Mouse (Mus musculus): ENCODE data around the gene Fndc9. TPM values are rescaled to one million over a fixed set of nuclear protein-coding genes. Genes with fewer than 3 reads are reported as not detected.

The Fndc9 gene
- polyA plus RNA-seq, 1 experiment from 2014 or later = 2.7 TPM

GRCm38 (mm10) chr11:46278140-46278539 is 42.8 kb downstream of the Fndc9 start:
- ATAC-seq = no peak
- 51% methylated on average over 5 of the region's 5 CpGs for WGBS
- no peak overlapping the region for H3K4me3 ChIP-seq (ENCODE audit: low read length)
- H3K9ac ChIP-seq (ENCODE audit: low read depth, low read length) = no peak overlapping the region
- H3K27ac ChIP-seq (ENCODE audit: low read depth, low read length) = no peak overlapping the region
- no peaks in the 10 kb centered on the region for H3K27me3 ChIP-seq (replicated peaks; ENCODE audit: control insufficient read depth, insufficient read depth, low read length)
- no peaks in the 10 kb centered on the region for H3K9me3 ChIP-seq (ENCODE audit: control insufficient read depth, low read length)
- no peak overlapping the region for H3K4me2 ChIP-seq (ENCODE audit: low read length)
- H3K36me3 ChIP-seq (ENCODE audit: control insufficient read depth, insufficient read depth, low read length) = peaks cover 58% of the 10 kb centered on the region
- no peaks in the 10 kb centered on the region for H3K4me1 ChIP-seq (ENCODE audit: control insufficient read depth, insufficient read depth, low read depth, low read length)

GRCm38 (mm10) chr11:46278709-46279108 is 43.4 kb downstream of the Fndc9 start:
- ATAC-seq = no peak
- WGBS = 81% methylated on average over 12 of the region's 12 CpGs

GRCm38 (mm10) chr11:46282612-46283011 is 47.3 kb downstream of the Fndc9 start:
- H3K27me3 ChIP-seq (replicated peaks; ENCODE audit: control insufficient read depth, insufficient read depth, low read length) = no peaks in the 10 kb centered on the region
- no peak for ATAC-seq
- H3K4me1 ChIP-seq (ENCODE audit: control insufficient read depth, insufficient read depth, low read depth, low read length) = no peaks in the 10 kb centered on the region
- H3K27ac ChIP-seq (ENCODE audit: low read depth, low read length) = no peak overlapping the region
- no peak overlapping the region for H3K4me2 ChIP-seq (ENCODE audit: low read length)
- 97% methylated on average over 5 of the region's 5 CpGs for WGBS
- H3K9ac ChIP-seq (ENCODE audit: low read depth, low read length) = no peak overlapping the region
- H3K4me3 ChIP-seq (ENCODE audit: low read length) = no peak overlapping the region
- H3K9me3 ChIP-seq (ENCODE audit: control insufficient read depth, low read length) = no peaks in the 10 kb centered on the region
- peaks cover 46% of the 10 kb centered on the region for H3K36me3 ChIP-seq (ENCODE audit: control insufficient read depth, insufficient read depth, low read length)

More at GRCm38 (mm10) chr11:46278709-46279108, 43.4 kb downstream of the Fndc9 start:
- Histone ChIP-seq H3K36me3 (ENCODE audit: control insufficient read depth, insufficient read depth, low read length) (peaks cover 59% of the 10 kb centered on the region), H3K27me3 (replicated peaks; ENCODE audit: control insufficient read depth, insufficient read depth, low read length) (no peaks in the 10 kb centered on the region), H3K4me3 (ENCODE audit: low read length) (no peak overlapping the region), H3K9me3 (ENCODE audit: control insufficient read depth, low read length) (no peaks in the 10 kb centered on the region), H3K27ac (ENCODE audit: low read depth, low read length) (no peak overlapping the region), H3K4me1 (ENCODE audit: control insufficient read depth, insufficient read depth, low read depth, low read length) (no peaks in the 10 kb centered on the region), H3K4me2 (ENCODE audit: low read length) (no peak overlapping the region), H3K9ac (ENCODE audit: low read depth, low read length) (no peak overlapping the region)

- no peak overlapping the region for H3K9ac ChIP-seq (ENCODE audit: low read depth, low read length)
- WGBS = 95% methylated on average over 6 of the region's 6 CpGs
These were observed 48.5 kb downstream of the Fndc9 start for GRCm38 (mm10) chr11:46283800-46284199.

GRCm38 (mm10) chr11:46286803-46287202 is 51.5 kb downstream of the Fndc9 start:
- no peak overlapping the region for H3K9ac ChIP-seq (ENCODE audit: low read depth, low read length)
- 25% methylated on average over 6 of the region's 6 CpGs for WGBS
- peaks cover 40% of the 10 kb centered on the region for H3K36me3 ChIP-seq (ENCODE audit: control insufficient read depth, insufficient read depth, low read length)
- no peak overlapping the region for H3K27ac ChIP-seq (ENCODE audit: low read depth, low read length)
- peaks cover 3% of the 10 kb centered on the region; the same call in 1 of the 2 replicates for H3K4me1 ChIP-seq (ENCODE audit: control insufficient read depth, insufficient read depth, low read depth, low read length)
- H3K9me3 ChIP-seq (ENCODE audit: control insufficient read depth, low read length) = no peaks in the 10 kb centered on the region
- H3K27me3 ChIP-seq (replicated peaks; ENCODE audit: control insufficient read depth, insufficient read depth, low read length) = no peaks in the 10 kb centered on the region
- no peak overlapping the region for H3K4me2 ChIP-seq (ENCODE audit: low read length)
- no peak overlapping the region for H3K4me3 ChIP-seq (ENCODE audit: low read length)
- no peak for ATAC-seq

More at GRCm38 (mm10) chr11:46283800-46284199, 48.5 kb downstream of the Fndc9 start:
- Histone ChIP-seq H3K27ac (ENCODE audit: low read depth, low read length) (no peak overlapping the region), H3K4me1 (ENCODE audit: control insufficient read depth, insufficient read depth, low read depth, low read length) (no peaks in the 10 kb centered on the region), H3K4me2 (ENCODE audit: low read length) (no peak overlapping the region), H3K9me3 (ENCODE audit: control insufficient read depth, low read length) (no peaks in the 10 kb centered on the region), H3K27me3 (replicated peaks; ENCODE audit: control insufficient read depth, insufficient read depth, low read length) (no peaks in the 10 kb centered on the region), H3K36me3 (ENCODE audit: control insufficient read depth, insufficient read depth, low read length) (peaks cover 43% of the 10 kb centered on the region), H3K4me3 (ENCODE audit: low read length) (no peak overlapping the region)
- no peak for ATAC-seq

- no peaks in the 10 kb centered on the region for H3K27me3 ChIP-seq (replicated peaks; ENCODE audit: control insufficient read depth, insufficient read depth, low read length)
- no peak overlapping the region for H3K27ac ChIP-seq (ENCODE audit: low read depth, low read length)
- H3K4me1 ChIP-seq (ENCODE audit: control insufficient read depth, insufficient read depth, low read depth, low read length) = peaks cover 3% of the 10 kb centered on the region; the same call in 1 of the 2 replicates
- 78% methylated on average over 5 of the region's 5 CpGs for WGBS
- no peaks in the 10 kb centered on the region for H3K9me3 ChIP-seq (ENCODE audit: control insufficient read depth, low read length)
- H3K9ac ChIP-seq (ENCODE audit: low read depth, low read length) = no peak overlapping the region
- H3K4me3 ChIP-seq (ENCODE audit: low read length) = no peak overlapping the region
- no peak for ATAC-seq
- H3K36me3 ChIP-seq (ENCODE audit: control insufficient read depth, insufficient read depth, low read length) = peaks cover 28% of the 10 kb centered on the region
- no peak overlapping the region for H3K4me2 ChIP-seq (ENCODE audit: low read length)
These were observed 52.8 kb downstream of the Fndc9 start for GRCm38 (mm10) chr11:46288091-46288490.

- Histone ChIP-seq H3K27ac (ENCODE audit: low read depth, low read length) (no peak overlapping the region), H3K36me3 (ENCODE audit: control insufficient read depth, insufficient read depth, low read length) (peaks cover 23% of the 10 kb centered on the region), H3K27me3 (replicated peaks; ENCODE audit: control insufficient read depth, insufficient read depth, low read length) (no peaks in the 10 kb centered on the region), H3K4me1 (ENCODE audit: control insufficient read depth, insufficient read depth, low read depth, low read length) (peaks cover 3% of the 10 kb centered on the region; the same call in 1 of the 2 replicates), H3K4me3 (ENCODE audit: low read length) (no peak overlapping the region), H3K9me3 (ENCODE audit: control insufficient read depth, low read length) (no peaks in the 10 kb centered on the region), H3K4me2 (ENCODE audit: low read length) (no peak overlapping the region), H3K9ac (ENCODE audit: low read depth, low read length) (no peak overlapping the region)
- 27% methylated on average over 4 of the region's 4 CpGs for WGBS
- ATAC-seq = no peak
These were observed 53.7 kb downstream of the Fndc9 start for GRCm38 (mm10) chr11:46289022-46289421.

Other genes with a start within 250 kb of the Fndc9 start
- 5.5 and 13.3 TPM in 2 replicates for gene Gm12166, start 183.2 kb upstream of the Fndc9 start, polyA plus RNA-seq (2015; fragmentation: Nextera tagmentation; extraction: Ambion mirVana)
- 9.4 and 13.0 TPM in 2 replicates for gene Adam19, start 179.5 kb upstream of the Fndc9 start, polyA plus RNA-seq (2015; fragmentation: Nextera tagmentation; extraction: Ambion mirVana)
- 0.26 and 0.45 TPM in 2 replicates for gene Nipal4, start 69.0 kb upstream of the Fndc9 start, polyA plus RNA-seq (2015; fragmentation: Nextera tagmentation; extraction: Ambion mirVana)
- 92.0 and 103 TPM in 2 replicates for gene Cyfip2, start 77.3 kb downstream of the Fndc9 start, polyA plus RNA-seq (2015; fragmentation: Nextera tagmentation; extraction: Ambion mirVana)
- 0.09 TPM in 1 of 2 replicates, not detected in the other for gene Itk, start 154.0 kb downstream of the Fndc9 start, polyA plus RNA-seq (2015; fragmentation: Nextera tagmentation; extraction: Ambion mirVana)
- not detected in 2 replicates for gene Fam71b, start 161.0 kb downstream of the Fndc9 start, polyA plus RNA-seq (2015; fragmentation: Nextera tagmentation; extraction: Ambion mirVana)
- 59.2 and 59.8 TPM in 2 replicates for gene Med7, start 201.4 kb downstream of the Fndc9 start, polyA plus RNA-seq (2015; fragmentation: Nextera tagmentation; extraction: Ambion mirVana)
- gene Havcr2, start 219.4 kb downstream of the Fndc9 start, polyA plus RNA-seq (2015; fragmentation: Nextera tagmentation; extraction: Ambion mirVana) = 0.21 and 0.32 TPM in 2 replicates